Mouse (Mus musculus) liver, embryonic 14.5 days (tissue): Measurements from ENCODE around the gene Knstrn. TPM values are rescaled to one million over a fixed set of nuclear protein-coding genes. Genes with fewer than 3 reads are reported as not detected.

Source experiments
- ATAC-seq: fragments of 200-750 bp; cut with Nextera tagmentation; 2 replicates; pipeline ENCODE4 v1.8.0; 2017; ENCODE audit warnings: moderate number of reproducible peaks, mild to moderate bottlenecking, moderate library complexity; ENCODE audit not compliant: insufficient read depth
- DNase-seq, 3 experiments: peaks; one replicate each; pipeline ENCODE4 v3.0.0-alpha.2; 2012 to 2013; ENCODE audit warnings: low read depth in 3 of 3, low spot score in 3 of 3
- H3K27ac ChIP-seq: fragments of 300-500 bp; sonication (generic); 2 replicates; pipeline ENCODE4 v1.5.1; 2014; ENCODE audit warnings: moderate library complexity, mild to moderate bottlenecking, control low read depth, inconsistent platforms
- H3K27me3 ChIP-seq: fragments of 300-500 bp; sonication (generic); 2 replicates; pipeline ENCODE4 v1.6.1; 2014; ENCODE audit warnings: mild to moderate bottlenecking, low read length, moderate library complexity; ENCODE audit not compliant: control insufficient read depth, insufficient read depth
- H3K36me3 ChIP-seq: fragments of 300-500 bp; sonication (generic); replicated peaks from 2 replicates; pipeline ENCODE4 v1.6.1; 2014; ENCODE audit warnings: low read depth; ENCODE audit not compliant: control insufficient read depth, insufficient read depth
- H3K4me1 ChIP-seq, 2 experiments: fragments of 200-500 bp in 1 of 2; fragments of 300-500 bp in 1 of 2; sonication (generic) in 1 of 2; replicated peaks; 2 replicates each; pipeline ENCODE4 v1.6.1; 2012 to 2014; ENCODE audit warnings: antibody characterized with exemption in 1 of 2, inconsistent platforms in 1 of 2, low read length in 1 of 2; ENCODE audit not compliant: control insufficient read depth in 2 of 2, insufficient read depth in 2 of 2
- H3K4me2 ChIP-seq: fragments of 300-500 bp; sonication (generic); 2 replicates; pipeline ENCODE4 v1.6.1; 2014; ENCODE audit warnings: low read depth, mild to moderate bottlenecking, control low read depth, moderate library complexity
- H3K4me3 ChIP-seq, 2 experiments: fragments of 200-500 bp in 1 of 2; fragments of 300-500 bp in 1 of 2; sonication (generic) in 1 of 2; 2 replicates each; pipeline ENCODE4 v1.5.1; 2012 to 2014; ENCODE audit warnings: low read depth in 2 of 2, low read length in 2 of 2, mild to moderate bottlenecking in 2 of 2, control low read depth in 1 of 2, inconsistent platforms in 1 of 2, moderate library complexity in 1 of 2; ENCODE audit not compliant: insufficient read depth in 1 of 2
- H3K9ac ChIP-seq: fragments of 300-500 bp; sonication (generic); replicated peaks from 2 replicates; pipeline ENCODE4 v1.6.1; 2014; ENCODE audit warnings: mild to moderate bottlenecking, control low read depth, moderate library complexity
- H3K9me3 ChIP-seq: fragments of 300-500 bp; sonication (generic); 2 replicates; pipeline ENCODE4 v1.6.1; 2016; ENCODE audit warnings: low read length, mixed read lengths; ENCODE audit not compliant: control insufficient read depth
- CTCF ChIP-seq: IDR thresholded peaks from 2 replicates; pipeline ENCODE4 v1.5.1; 2016; ENCODE audit warnings: antibody characterized with exemption, low read depth, control low read depth
- EP300 ChIP-seq: IDR thresholded peaks from 2 replicates; pipeline ENCODE4 v1.6.1; 2016; ENCODE audit warnings: antibody characterized with exemption, low read depth
- WGBS: fragments of 180-500 bp; shearing (Covaris S2); extraction: QIAGEN DNeasy Blood & Tissue Kit; methylation state at CpG from one replicate; pipeline ENCODE4 v1.1.7; 2014; ENCODE audit not compliant: insufficient replicate concordance; 5-methylcytosine and 5-hydroxymethylcytosine counted together
- polyA plus RNA-seq, 2 experiments: library from polyadenylated mRNA; depleted of rRNA in 1 of 2; stranded (reverse) in 1 of 2; unstranded in 1 of 2; fragments of >200 nt; fragmentation: Nextera tagmentation in 1 of 2; extraction: Ambion mirVana in 1 of 2; gene quantifications; 2 replicates each; pipeline versions ENCODE4 v1.2.1 to v1.2.3; 2012 to 2014

Knstrn gene
- 22.9 and 50.8 TPM in 2 replicates for polyA plus RNA-seq (2012; rRNA removed)
- 84.7 and 88.1 TPM in 2 replicates for polyA plus RNA-seq (2014; fragmentation: Nextera tagmentation; extraction: Ambion mirVana)

- H3K9me3 ChIP-seq: no peaks in the 10 kb centered on the region
- under 1% methylated on average over 49 of the region's 49 CpGs for WGBS
These were observed at the start of gene Knstrn for GRCm38 (mm10) chr2:118813981-118814836. Gene Knstrn, plus strand, starts transcription at chr2:118814003.

DNA sequence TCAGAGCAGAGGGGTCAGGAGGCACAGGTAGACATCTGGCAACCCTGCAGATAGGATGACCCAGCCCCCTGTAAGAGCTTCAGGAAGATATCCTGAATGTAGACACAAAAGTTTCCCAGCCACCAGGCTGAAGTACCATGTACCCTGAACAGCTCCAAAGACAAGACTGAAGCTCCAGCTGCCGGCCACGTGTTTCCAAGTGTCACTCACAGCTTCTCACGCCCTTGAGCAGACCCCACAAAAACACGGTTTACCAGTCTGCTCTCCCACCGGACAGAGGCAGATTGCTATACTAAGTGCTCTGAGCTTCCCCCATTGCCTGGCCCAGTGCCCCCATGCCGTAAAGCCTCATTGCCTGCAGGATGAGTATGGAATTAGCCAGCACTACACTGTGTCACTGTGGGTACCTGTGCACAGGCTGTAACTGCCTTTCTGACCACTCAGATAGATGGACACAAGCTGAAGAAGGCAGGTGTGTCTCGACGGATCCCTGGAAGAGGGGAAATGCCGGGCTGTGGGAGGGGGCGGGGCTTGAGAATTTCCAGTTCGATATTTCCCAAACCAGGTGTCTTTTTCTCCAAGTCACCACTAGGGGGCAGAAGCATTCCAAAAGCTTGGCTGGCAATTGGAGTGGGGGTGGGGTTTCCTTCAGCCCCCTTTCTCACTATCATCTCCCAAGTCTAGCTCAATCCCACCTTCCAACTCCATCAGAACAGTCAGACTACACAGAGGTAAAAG, 49.5 kb upstream of the Knstrn start:
- WGBS: 24% methylated on average over 11 of the region's 11 CpGs
- no peak overlapping the region for H3K4me2 ChIP-seq
- no peaks in the 10 kb centered on the region for H3K27me3 ChIP-seq
- no peak overlapping the region for H3K9ac ChIP-seq
- no peaks in the 10 kb centered on the region for H3K36me3 ChIP-seq
- ATAC-seq (no peak), DNase-seq (peak in 1 of 3 experiments; percentile 44)
- no peaks in the 10 kb centered on the region for H3K9me3 ChIP-seq
- peak; percentile 77 for TF ChIP-seq CTCF
- TF ChIP-seq EP300: no peak
- H3K4me3 ChIP-seq: no peak overlapping the region
- no peak overlapping the region for H3K27ac ChIP-seq
- H3K4me1 ChIP-seq: peaks cover 15 to 20% of the 10 kb centered on the region in 2 experiments

More at GRCm38 (mm10) chr2:118813981-118814836, at the start of gene Knstrn:
- ATAC-seq (peak; percentile 97), DNase-seq (peak; percentile 78 to 86 (median 82))
- H3K4me1 ChIP-seq: peaks cover 8 to 15% of the 10 kb centered on the region in 2 experiments
- peak within 1 kb of the TSS; percentile 74 for H3K27ac ChIP-seq
- H3K9ac ChIP-seq: peak within 1 kb of the TSS; percentile 82
- peak within 1 kb of the TSS; percentile 76 to 92 for H3K4me3 ChIP-seq
- H3K4me2 ChIP-seq: peak within 1 kb of the TSS; percentile 96
- peaks cover 26% of the 10 kb centered on the region for H3K36me3 ChIP-seq
- TF ChIP-seq CTCF (0 out of 2 replicates have a peak, but pooled peaks have one; percentile 8), EP300 (no peak)
- no peaks in the 10 kb centered on the region for H3K27me3 ChIP-seq

GRCm38 (mm10) chr2:118764875-118765274, 48.9 kb upstream of the Knstrn start:
- peaks cover 15 to 20% of the 10 kb centered on the region in 2 experiments for H3K4me1 ChIP-seq
- TF ChIP-seq CTCF: no peak
- no peak for TF ChIP-seq EP300

DNA sequence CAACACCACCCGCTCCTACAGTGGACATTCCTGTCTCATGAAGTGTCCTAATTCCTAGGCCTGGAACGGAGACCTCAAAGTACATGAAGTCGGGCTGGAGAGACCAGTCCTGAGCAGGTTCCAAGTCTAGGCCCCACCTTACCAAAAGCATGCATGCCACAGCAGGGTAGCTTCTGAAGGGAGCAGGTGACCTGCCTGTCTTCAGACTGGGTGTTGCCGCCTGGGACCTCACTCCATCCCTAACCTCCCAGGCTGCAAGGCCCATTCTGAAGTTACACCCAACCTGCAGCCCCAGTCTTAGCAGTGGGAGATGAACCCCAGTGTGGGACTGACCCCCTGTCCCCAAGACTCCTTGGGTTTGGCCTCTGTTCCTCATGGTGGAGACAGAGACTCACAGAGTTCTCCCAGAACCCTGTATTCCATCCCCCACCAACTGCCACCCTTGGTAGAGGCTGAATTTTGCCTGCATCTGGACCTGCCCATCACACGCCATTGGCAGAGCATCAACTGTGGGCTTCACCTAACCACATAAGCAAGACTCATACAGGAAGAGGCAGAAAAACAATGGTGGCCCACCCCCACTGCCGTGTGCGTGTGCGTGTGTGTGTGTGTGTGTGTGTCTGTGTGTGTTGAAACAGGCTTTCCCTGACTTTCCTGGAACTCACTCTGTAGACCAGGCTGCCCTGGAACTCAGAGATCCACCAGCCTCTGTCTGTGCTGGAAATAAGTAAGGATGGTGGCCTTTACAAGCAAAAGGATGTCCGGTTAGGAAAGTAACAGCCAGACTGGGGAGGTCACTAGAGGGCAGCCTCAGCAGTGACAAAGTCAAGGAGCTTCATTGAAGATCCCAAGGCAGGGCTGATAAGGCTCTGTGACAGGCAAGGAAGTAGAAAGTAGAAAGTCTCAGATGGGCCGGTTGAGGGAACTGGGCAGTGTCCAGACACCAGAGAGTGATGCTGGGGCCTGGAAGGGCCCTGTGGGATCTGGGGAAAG, 47.5 kb upstream of the Knstrn start:
- WGBS: 64% methylated on average over 10 of the region's 10 CpGs
- no peak overlapping the region for H3K4me2 ChIP-seq
- no peaks in the 10 kb centered on the region for H3K9me3 ChIP-seq
- H3K27ac ChIP-seq: no peak overlapping the region
- no peak for ATAC-seq
- H3K4me3 ChIP-seq: no peak overlapping the region
- TF ChIP-seq CTCF: peak; percentile 46
- no peak for TF ChIP-seq EP300
- DNase-seq: no peak
- H3K9ac ChIP-seq: no peak overlapping the region
- no peaks in the 10 kb centered on the region for H3K27me3 ChIP-seq
- no peaks in the 10 kb centered on the region for H3K36me3 ChIP-seq
- H3K4me1 ChIP-seq: peaks cover 15 to 20% of the 10 kb centered on the region in 2 experiments

More at GRCm38 (mm10) chr2:118764875-118765274, 48.9 kb upstream of the Knstrn start:
- no peak overlapping the region for H3K4me3 ChIP-seq
- no peaks in the 10 kb centered on the region for H3K27me3 ChIP-seq
- no peaks in the 10 kb centered on the region for H3K9me3 ChIP-seq
- H3K4me2 ChIP-seq: no peak overlapping the region
- DNase-seq: no peak
- no peak overlapping the region for H3K9ac ChIP-seq
- ATAC-seq: no peak
- WGBS: 74% methylated on average over 5 of the region's 5 CpGs
- no peaks in the 10 kb centered on the region for H3K36me3 ChIP-seq
- no peak overlapping the region for H3K27ac ChIP-seq
